Mouse (Mus musculus) urinary bladder, postnatal 4 days (tissue): ENCODE results near the gene Sfxn3.
"Not testable (repeated sequence)": the region's sequence is repeated elsewhere in the genome, so short reads cannot be mapped to it uniquely, and the experiment has no call there.

Source experiments
- DNase-seq, 2 experiments: peaks; one replicate each; pipeline ENCODE4 v3.0.0; 2021 to 2022; ENCODE audit warnings: low spot score in 2 of 2

Gene Sfxn3

DNA sequence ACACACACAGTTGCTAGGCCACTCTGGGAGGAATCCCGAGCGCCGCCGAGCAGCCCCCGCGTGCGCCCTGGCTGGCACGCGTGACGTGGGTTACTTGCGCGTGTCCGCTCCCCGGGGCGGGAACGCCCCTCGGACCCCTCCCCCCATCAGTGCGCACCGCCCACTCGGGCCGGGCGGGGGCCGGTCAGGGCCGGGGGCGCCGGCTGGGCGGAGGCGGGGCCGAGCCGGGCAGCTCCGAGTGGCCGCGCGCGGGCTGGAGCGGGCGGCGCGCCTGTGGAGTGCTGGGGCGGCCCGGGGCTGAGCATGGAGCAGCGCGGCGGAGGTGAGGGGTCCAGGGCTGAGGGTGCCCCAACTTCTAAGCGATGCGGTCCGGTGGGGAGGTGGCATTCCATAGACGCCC is 29.4 kb upstream of the Sfxn3 start:
- peak; percentile 91 to 94 for DNase-seq

- DNase-seq: no peak
Observed at GRCm38 (mm10) chr19:45018351-45018831, 28.9 kb upstream of the Sfxn3 start.

- no peak for DNase-seq
Observed at GRCm38 (mm10) chr19:45020348-45020747, 27.0 kb upstream of the Sfxn3 start.

- no peak for DNase-seq
Observed at GRCm38 (mm10) chr19:45021362-45021761, 25.9 kb upstream of the Sfxn3 start.

DNA sequence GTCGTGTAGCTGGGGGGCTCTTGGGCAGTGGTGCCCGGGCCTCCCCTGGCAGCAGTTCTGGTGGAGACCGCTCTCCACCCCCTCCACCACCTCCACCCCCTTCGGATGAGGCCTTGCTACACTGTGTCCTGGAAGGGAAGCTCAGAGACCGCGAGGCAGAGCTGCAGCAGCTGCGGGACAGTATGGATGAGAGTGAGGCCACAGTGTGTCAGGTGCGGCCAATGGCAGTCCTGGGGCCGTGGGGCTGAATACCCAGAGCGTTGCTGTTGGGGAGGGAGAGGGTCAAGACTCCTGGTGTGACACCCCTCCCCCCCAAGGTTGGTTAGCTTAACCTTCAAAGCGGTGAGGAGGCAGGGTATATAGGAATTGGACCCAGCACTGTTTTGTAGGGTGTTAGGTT is 23.3 kb upstream of the Sfxn3 start:
- DNase-seq: no peak

DNA sequence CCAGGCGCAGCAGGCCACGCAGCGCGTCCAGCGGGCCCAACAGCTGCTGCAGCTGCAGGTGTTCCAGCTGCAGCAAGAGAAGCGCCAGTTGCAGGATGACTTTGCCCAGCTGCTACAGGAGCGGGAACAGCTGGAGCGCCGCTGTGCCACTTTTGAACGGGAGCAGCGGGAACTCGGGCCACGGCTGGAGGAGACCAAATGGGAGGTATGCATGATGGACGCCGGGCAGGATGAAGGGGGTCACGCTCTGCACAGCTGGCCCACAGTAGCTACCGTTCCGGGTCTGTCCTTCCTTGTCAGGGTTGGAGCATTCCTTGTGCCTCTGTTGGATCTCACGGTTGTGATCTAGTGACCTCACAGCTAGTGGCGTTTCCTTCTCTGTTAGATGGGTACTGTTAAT is 22.5 kb upstream of the Sfxn3 start:
- DNase-seq: no peak

DNA sequence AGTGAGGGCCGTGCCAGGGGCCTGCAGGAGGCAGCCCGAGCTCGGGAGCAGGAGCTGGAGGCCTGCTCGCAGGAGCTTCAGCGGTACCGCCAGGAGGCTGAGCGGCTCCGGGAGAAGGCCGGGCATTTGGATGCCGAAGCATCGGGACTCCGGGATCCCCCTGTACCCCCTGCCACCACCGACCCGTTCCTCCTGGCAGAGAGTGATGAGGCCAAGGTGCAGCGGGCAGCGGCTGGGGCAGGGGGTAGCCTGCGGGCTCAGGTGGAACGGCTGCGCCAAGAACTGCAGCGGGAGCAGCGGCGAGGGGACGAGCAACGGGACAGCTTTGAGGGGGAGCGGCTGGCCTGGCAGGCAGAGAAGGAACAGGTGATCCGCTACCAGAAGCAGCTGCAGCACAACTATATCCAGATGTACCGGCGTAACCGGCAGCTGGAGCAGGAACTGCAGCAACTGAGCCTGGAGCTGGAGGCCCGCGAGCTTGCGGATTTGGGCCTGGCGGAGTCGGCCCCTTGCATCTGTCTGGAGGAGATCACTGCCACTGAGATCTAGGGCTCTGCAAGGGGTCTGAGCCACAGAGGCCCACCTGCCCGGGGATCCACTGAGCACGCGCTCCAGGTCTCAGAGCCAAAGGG is 21.2 kb upstream of the Sfxn3 start:
- DNase-seq: peak in 1 of 2 experiments; percentile 16

GRCm38 (mm10) chr19:45026958-45027670 is 20.2 kb upstream of the Sfxn3 start:
- no peak for DNase-seq

DNA sequence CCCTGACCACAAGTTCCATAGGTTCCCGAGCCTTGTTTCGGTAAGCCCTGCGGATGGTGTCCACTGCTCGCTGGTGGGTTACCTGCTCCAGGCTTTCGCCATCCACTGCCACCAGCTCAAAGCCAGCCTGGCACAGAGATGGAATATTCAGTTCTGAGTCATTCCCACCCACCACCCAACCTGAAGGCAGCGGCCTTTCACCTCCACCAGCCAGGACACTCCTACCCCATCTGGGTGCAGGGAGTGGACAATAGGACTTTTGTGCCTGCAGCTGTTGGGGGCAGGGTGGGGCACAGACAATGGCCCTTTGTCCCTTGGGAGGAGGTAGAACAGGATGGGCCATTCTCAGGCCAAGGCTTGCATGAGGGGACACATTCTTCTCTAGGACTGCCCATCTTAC is 19.5 kb upstream of the Sfxn3 start:
- peak in 1 of 2 experiments; percentile 31 for DNase-seq

- DNase-seq: no peak
Observed at GRCm38 (mm10) chr19:45028746-45029145, 18.6 kb upstream of the Sfxn3 start.

DNA sequence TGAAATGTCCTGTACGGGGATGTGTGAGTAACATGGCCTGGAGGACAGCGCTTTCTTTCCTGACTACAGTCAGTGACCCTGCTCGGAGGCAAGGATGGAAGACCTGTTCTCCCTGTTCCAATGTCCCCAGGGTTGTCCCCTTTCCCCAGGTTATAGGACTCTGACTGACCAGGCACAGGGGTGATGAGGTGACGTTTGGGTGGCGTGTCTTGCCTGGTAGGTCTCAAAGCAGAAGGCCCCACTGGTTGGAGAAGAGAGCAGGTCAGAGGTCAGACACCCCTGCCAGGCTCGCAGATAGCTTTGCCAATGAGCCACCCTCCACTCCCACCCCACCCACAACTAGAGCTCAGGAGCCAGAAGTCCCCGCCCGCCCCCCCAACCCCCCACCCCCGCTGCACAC is 17.7 kb upstream of the Sfxn3 start:
- no peak for DNase-seq

DNA sequence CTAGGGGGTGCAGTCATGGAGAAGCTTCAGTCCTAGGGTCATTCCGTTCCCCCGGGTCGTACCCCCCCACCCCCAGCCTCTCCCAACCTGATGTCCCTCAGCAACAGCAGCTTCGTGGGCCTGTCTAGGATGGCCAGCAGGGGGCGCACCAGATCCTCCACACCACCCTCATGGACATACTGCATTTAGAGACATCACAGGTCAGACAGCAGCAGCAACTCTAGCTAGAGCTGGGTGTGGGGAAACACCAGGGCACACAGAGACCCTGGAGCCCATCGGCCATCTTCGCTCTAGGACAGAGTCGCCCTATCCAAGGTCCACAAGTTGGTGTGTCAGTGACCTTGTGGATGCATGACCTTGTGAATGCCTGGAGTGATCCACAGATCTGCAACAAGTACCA is 17.2 kb upstream of the Sfxn3 start:
- no peak for DNase-seq

DNA sequence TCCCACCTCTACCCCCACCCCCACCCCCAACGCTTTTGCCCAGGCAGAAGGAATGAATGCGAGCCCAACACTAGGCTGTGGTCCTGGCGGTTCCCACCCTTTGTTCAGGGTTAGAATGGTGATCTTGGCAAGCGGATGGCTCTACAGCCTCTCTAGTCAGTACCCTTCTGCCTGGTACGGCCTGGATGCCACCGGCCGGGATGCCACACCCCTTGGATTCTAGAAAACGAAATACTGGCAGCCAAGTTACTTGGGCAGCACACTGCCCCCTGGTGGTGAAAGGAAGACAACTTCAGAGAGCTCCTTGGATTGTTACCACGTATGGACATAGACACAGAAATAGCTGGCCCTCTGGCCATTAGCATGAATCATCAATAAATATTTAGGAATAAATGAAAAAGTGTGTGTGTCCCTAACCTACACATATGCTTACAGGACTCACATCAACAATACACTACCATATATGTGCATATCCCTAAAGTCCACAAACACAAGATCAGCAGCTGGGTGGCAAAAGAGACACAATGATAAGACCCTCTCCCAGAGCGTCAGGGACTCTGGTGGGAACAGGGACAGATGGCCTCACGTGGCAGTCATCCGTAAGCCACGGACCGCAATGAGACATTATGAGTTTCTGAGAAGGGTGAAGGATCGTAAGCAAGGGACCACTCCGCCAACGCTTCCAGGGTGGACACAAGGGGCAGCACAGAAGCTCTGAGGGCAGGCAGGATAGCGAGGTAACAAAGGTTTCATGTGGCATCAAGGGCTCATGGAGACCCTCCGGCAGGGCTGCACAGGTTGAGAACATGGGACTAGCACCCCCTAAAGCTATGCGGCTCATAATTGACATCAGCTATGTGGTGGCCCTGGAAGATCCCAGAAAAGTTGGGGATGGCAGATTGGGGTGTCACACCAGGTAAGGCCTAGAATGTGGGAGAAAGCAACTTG is 16.3 kb upstream of the Sfxn3 start:
- peak; percentile 64 to 79 for DNase-seq

- DNase-seq: peak; percentile 72 to 83
Observed at GRCm38 (mm10) chr19:45031780-45032179, 15.5 kb upstream of the Sfxn3 start.

DNA sequence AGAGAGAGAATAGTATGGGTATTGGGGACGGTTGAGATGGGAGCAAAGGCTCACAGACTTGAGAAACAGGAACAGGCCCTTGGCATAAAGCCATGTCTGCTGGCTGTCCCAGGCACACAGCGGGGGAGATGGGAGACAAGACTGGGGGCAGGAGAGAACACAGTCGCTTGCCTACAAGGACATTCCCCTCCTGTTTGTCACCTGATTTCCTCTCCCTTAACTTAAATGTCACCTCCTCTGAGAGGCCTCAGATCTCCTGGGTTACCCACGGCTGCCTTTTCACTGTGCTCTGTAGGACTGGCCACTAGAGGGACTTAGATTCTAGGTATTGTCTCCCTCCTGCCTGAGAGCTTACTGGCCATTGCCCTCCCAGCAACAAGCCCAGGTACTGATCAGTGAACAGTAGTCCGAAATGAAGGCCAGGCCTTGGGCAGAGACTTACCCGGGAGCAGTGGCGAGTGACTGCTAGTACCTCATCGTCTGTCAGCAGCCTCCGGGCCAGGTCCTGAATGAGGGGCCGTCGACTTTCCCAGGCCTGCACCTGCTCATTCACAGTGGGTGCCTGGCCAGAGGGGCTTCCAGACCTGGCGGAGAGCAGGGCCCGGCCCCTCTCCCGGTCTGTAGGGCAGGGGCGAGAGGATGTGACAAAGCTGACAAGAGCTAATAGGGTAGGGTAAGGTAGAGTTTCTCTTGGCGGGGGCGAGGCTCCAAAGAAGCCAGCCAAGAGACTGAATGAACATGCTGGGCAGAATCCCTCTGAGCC is 14.6 kb upstream of the Sfxn3 start:
- DNase-seq: no peak

DNA sequence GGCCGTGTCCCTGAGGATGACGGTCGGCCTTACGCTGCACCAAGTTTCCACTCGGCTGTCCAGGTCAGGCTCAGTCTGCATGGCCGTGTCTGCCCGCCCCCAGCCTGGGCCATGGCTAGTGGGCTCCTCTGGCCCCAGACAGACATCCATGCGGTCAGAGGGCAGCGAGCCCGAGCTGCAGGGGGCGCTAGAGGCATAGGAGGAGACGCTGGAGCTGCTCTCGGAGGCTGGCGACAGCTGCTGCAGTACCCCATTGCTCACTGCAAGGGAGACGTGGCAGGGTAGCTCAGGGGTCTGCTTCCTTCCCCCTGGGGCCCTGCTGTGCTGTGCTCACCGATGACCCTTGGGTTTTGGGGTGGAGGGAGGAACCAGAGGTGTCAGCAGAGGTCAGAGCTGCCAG is 10.4 kb upstream of the Sfxn3 start:
- DNase-seq: no peak

- DNase-seq: not testable (repeated sequence)
Observed at GRCm38 (mm10) chr19:45038198-45038597, 9.1 kb upstream of the Sfxn3 start.

- DNase-seq: no peak
Observed at GRCm38 (mm10) chr19:45040214-45040613, 7.1 kb upstream of the Sfxn3 start.

GRCm38 (mm10) chr19:45044389-45044927 is 2.8 kb upstream of the Sfxn3 start:
- no peak for DNase-seq

DNA sequence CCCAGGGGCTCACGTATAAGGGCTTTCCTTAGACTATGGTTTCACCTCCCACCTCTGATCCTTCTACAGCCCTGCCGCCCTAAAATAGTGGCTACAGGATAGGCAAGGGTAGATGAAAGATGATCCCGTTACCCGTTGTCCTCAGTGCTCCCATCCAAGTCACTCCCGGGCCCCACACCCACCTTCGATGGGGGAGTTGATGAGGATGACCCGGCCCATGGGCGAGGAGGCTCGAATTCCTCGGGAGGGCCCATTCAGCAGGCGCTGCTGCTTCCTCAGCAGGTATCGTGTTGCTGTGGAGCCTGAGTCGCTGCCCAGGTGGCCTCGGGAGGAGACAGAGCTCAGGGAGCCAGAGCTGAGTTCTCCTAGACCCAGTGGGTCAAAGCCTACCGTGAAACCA is 2.1 kb upstream of the Sfxn3 start:
- DNase-seq: no peak

DNA sequence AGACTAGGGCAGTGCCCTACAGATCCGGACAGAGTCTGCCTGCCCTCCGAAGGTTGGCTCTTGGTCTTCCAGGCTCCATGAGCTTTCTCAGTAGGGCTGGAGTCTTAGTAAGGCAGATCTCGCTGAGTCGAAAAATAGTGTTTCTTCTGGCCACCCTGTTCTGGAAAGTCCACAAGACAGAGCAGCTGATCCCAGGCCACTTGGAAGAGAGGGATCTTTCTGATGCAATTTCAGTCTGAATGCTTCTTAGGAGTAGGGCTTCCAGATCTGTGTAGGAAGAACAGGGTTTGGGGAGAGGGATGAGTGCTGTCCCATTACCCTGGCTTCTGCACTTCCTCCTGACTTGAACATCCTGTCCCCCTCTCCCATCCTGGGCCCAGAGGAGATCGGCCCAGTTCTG is 1.7 kb upstream of the Sfxn3 start, which contains the start of gene Pdzd7:
TSS of gene Pdzd7 (minus strand) at position 67 of the 400 bp plus-strand sequence.
- no peak for DNase-seq
